Mouse (Mus musculus): ENCODE data around the gene Gm9789.
"Not testable (repeated sequence)": the region's sequence is repeated elsewhere in the genome, so short reads cannot be mapped to it uniquely, and the experiment has no call there.

Gene Gm9789

DNA sequence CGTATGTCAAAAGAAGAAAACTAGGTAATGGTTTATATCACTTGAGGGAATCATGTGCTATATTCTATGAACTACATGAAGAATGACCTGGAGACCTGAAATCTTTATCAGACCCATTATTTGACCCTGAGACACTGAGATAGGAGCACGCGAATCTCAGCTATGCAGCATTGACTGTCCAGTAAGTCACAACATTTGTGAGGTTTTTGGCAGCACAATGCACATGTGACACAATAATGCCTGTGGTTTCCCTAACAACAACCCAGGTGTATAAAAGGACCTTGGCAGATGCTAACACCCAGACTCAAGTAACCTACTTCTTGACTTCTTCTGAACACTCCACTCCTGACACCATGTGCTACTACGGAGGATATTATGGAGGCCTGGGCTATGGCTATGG is at the start of gene Gm9789:
Gene Gm9789 (plus strand): TSS at position 301 of the 400 bp plus-strand sequence.
- DNase-seq (ENCODE audit: low spot score): no peak

DNA sequence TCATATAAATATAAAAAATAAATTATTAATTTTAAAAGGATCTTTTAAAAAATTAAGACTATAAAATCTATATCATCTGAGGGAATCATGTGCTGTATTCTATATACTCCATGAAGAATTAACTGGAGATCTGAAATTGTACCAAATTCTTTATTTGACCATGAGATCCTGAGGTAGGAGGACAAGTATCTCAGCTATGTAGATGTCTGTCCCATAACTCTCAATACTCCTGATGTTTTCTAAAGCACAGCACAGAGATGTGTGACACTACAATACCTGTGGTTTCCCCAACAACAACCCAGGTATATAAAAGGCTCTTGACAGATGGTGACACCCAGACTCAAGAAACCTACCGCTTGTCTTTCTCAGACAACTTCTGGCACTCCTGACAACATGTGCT is 17.2 kb upstream of the Gm9789 start, which contains the start of gene Gm6358:
Gene Gm6358 (plus strand): TSS at position 301 of the 400 bp plus-strand sequence.
- DNase-seq (ENCODE audit: low spot score): no peak

DNA sequence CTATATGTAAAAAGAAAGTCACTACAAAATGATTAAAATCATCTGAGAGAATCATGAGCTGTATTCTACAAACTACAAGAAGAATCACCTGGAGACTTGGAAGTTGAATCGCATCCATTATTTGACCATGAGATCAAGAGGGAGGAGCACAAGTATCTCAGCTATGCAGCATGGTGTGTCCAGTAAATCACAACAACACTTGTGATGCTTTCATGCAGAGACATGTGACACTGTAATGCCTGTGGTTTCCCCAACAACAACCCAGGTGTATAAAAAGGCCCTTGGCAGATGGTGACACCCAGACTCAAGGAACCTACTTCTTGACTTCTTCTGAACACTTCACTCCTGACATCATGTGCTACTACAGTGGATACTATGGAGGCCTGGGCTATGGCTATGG is 7.0 kb upstream of the Gm9789 start, which contains the start of gene Gm10061:
Gene Gm10061 (plus strand): TSS at position 301 of the 400 bp plus-strand sequence.
- no peak for DNase-seq (ENCODE audit: low spot score)

DNA sequence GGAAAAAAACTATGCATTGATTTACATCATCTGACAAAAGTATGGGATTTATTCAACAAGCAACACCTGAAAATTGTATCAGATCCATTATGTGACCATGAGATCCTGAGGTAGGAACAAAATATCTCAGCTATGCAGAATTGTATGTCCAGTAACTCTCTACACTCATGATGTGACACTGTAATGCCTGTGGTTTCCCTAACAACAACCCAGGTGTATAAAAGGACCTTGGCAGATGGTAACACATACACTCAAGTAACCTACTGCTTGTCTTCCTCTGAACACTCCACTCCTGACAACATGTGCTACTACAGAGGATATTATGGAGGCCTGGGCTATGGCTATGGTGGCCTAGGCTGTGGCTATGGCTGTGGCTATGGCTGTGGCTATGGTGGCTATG is 11.4 kb downstream of the Gm9789 start, which contains the start of gene Gm7735:
Gene Gm7735 (plus strand): TSS at position 301 of the 400 bp plus-strand sequence.
- DNase-seq (ENCODE audit: low spot score): not testable (repeated sequence)

DNA sequence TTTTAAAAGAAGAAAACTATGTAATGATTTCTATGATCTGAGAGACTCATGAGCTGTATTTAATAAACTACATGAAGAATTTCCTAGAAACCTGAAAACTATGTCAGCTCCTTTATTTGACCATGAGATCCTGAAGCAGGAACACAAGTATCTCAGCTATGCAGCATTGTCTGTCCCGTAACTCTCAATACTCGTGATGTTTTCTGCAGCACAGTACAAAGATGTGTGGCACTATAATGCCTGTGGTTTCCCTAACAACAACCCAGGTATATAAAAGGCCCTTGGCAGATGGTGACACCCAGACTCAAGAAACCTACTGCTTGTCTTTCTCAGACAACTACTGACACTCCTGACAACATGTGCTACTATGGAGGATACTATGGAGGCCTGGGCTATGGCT is 16.7 kb downstream of the Gm9789 start, which contains the start of gene 1110057P08Rik:
Gene 1110057P08Rik (plus strand): TSS at position 301 of the 400 bp plus-strand sequence.
- DNase-seq (ENCODE audit: low spot score): no peak

DNA sequence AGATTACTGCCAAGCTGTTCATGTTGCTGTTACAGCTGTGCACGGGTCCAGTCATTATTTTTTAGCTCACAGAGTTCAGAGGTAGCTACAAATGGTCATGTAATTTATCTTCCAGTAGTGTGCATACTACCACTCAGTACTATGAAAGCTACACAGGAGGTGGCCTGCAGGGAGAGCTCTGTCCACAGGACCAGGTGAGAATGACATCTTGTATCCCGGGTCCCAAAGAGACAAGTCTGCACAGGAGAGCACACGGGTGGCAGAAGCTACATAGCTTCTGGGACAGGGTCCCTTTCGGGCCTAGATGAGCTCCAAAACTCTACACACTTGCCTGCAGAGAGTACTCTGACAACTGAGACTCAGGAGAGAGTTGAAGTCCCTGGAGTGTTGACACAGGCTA is 30.9 kb downstream of the Gm9789 start:
- no peak for DNase-seq (ENCODE audit: low spot score)

DNA sequence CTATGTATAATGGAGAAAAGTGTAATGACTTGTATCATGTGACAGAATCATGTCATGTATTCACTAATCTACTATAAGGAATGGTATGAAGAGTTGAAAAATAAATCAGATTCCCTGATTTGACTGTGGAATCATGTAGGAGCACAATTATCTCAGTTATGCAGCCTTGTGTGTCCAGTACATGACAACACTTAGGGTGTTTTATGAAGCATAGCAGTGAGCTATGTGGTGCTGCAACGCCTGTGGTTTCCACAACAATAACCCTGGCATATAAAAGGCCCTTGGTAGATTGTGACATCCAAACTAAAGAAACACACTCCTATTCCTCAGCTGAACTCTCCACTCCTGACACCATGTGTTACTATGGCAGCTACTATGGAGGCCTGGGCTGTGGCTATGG is 47.8 kb downstream of the Gm9789 start, which contains the start of gene Krtap20-2:
Gene Krtap20-2 (plus strand): TSS at position 301 of the 400 bp plus-strand sequence.
- no peak for DNase-seq (ENCODE audit: low spot score)

Data from embryo, embryonic 10 days (tissue).